Mouse (Mus musculus) granulocyte monocyte progenitor cell, adult 5-6 weeks (primary cell): ENCODE measurements around the gene Abcf2. TPM values are rescaled to one million over a fixed set of nuclear protein-coding genes. Genes with fewer than 3 reads are reported as not detected.
A peak's percentile ranks its signal among the peaks of the same experiment; 100 is the strongest.

ENCODE experiments used
- ATAC-seq: replicated peaks from 2 replicates; pipeline ENCODE4 v1.8.0; 2016; ENCODE audit warnings: mild to moderate bottlenecking, moderate TSS enrichment, inconsistent platforms; ENCODE audit not compliant: poor library complexity, severe bottlenecking
- total RNA-seq, 2 experiments: library from RNA; stranded (forward) in 1 of 2; stranded (reverse) in 1 of 2; fragments of 200-712, 200-1000 nt in 1 of 2; fragments of >200 nt in 1 of 2; fragmentation: Nextera tagmentation in 1 of 2; gene quantifications; 2 replicates each; pipeline ENCODE4 v1.2.3; 2014 to 2017

Abcf2 gene
- 51.6 and 74.3 TPM in 2 replicates for total RNA-seq (2014; fragmentation: Nextera tagmentation)
- 98.3 and 98.8 TPM in 2 replicates for total RNA-seq (2017)

GRCm38 (mm10) chr5:24577183-24577929, at the start of gene Abcf2:
Gene Abcf2 (minus strand): TSS chr5:24577467.
- peak; percentile 92 for ATAC-seq

- no peak for ATAC-seq
Measured at GRCm38 (mm10) chr5:24624822-24625120, 47.5 kb upstream of the Abcf2 start.

GRCm38 (mm10) chr5:24623986-24624821, 46.9 kb upstream of the Abcf2 start, which contains the start of gene Smarcd3:
Gene Smarcd3 (minus strand): TSS chr5:24624411.
- ATAC-seq = no peak; the same call in 1 of the 2 replicates

GRCm38 (mm10) chr5:24623041-24623985, 46.0 kb upstream of the Abcf2 start:
- ATAC-seq = no peak

GRCm38 (mm10) chr5:24622386-24623040, 45.2 kb upstream of the Abcf2 start:
- ATAC-seq = no peak

- no peak for ATAC-seq
Measured at GRCm38 (mm10) chr5:24620626-24621025, 43.4 kb upstream of the Abcf2 start.

GRCm38 (mm10) chr5:24620116-24620515, 42.8 kb upstream of the Abcf2 start:
- ATAC-seq = no peak

GRCm38 (mm10) chr5:24618921-24619320, 41.7 kb upstream of the Abcf2 start:
- ATAC-seq = no peak

- ATAC-seq = no peak
Measured at GRCm38 (mm10) chr5:24615097-24615496, 37.8 kb upstream of the Abcf2 start.

- ATAC-seq = no peak
Measured at GRCm38 (mm10) chr5:24612302-24612649, 35.0 kb upstream of the Abcf2 start.

GRCm38 (mm10) chr5:24611366-24612301, 34.4 kb upstream of the Abcf2 start:
- ATAC-seq = no peak

- no peak for ATAC-seq
Measured at GRCm38 (mm10) chr5:24609388-24609787, 32.1 kb upstream of the Abcf2 start.

GRCm38 (mm10) chr5:24605980-24606665, 28.9 kb upstream of the Abcf2 start:
- ATAC-seq = no peak

- no peak for ATAC-seq
Measured at GRCm38 (mm10) chr5:24605321-24605979, 28.2 kb upstream of the Abcf2 start.

GRCm38 (mm10) chr5:24604656-24605100, 27.4 kb upstream of the Abcf2 start:
- peak; percentile 31 for ATAC-seq

GRCm38 (mm10) chr5:24604080-24604655, 26.9 kb upstream of the Abcf2 start:
- ATAC-seq = 0 out of 2 replicates have a peak, but pooled peaks have one; percentile 2

GRCm38 (mm10) chr5:24603431-24604010, 26.3 kb upstream of the Abcf2 start:
- no peak for ATAC-seq
